Mouse (Mus musculus) lung, postnatal 25 days (tissue): Measurements from ENCODE around the gene Asb9.

Source experiments
- DNase-seq: peaks from one replicate; pipeline ENCODE4 v3.0.0; 2022; ENCODE audit warnings: low spot score

Asb9 gene

GRCm38 (mm10) chrX:164505709-164506498, at the start of gene Asb9:
Asb9 (plus strand) TSS chrX:164506327.
- DNase-seq: no peak

- DNase-seq: no peak
Measured at GRCm38 (mm10) chrX:164459205-164459878, 46.8 kb upstream of the Asb9 start.

- DNase-seq: no peak
Measured at GRCm38 (mm10) chrX:164502258-164502657, 3.9 kb upstream of the Asb9 start.

- DNase-seq: no peak
Measured at GRCm38 (mm10) chrX:164507068-164507467, 941 bp downstream of the Asb9 start.

GRCm38 (mm10) chrX:164508728-164509127, 2.6 kb downstream of the Asb9 start:
- DNase-seq: no peak

- no peak for DNase-seq
Measured at GRCm38 (mm10) chrX:164522138-164522537, 16.0 kb downstream of the Asb9 start.

GRCm38 (mm10) chrX:164526566-164526965, 20.4 kb downstream of the Asb9 start:
- no peak for DNase-seq

GRCm38 (mm10) chrX:164541436-164542317, 35.5 kb downstream of the Asb9 start:
- peak; percentile 29 for DNase-seq

- DNase-seq: no peak
Measured at GRCm38 (mm10) chrX:164570195-164570594, 64.1 kb downstream of the Asb9 start.

GRCm38 (mm10) chrX:164576967-164577366, 70.8 kb downstream of the Asb9 start:
- no peak for DNase-seq
